Mouse (Mus musculus) heart, postnatal 0 days (tissue): ENCODE measurements at regions not wholly inside any gene's neighbourhood (a gene's known extent, or its start where the extent isn't known, plus 50 kb on each side); places are given as distances from the start of the nearest gene placed in this dataset.

ENCODE experiments used
- ATAC-seq: fragments of 200-750 bp; cut with Nextera tagmentation; 2 replicates; pipeline ENCODE4 v1.8.0; 2017; ENCODE audit warnings: low read depth, moderate number of reproducible peaks, moderate library complexity; ENCODE audit not compliant: insufficient read depth
- DNase-seq: peaks from one replicate; pipeline ENCODE4 v3.0.0-alpha.2; 2016; ENCODE audit warnings: low spot score
- H3K27ac ChIP-seq: fragments of 300-500 bp; sonication (generic); 2 replicates; pipeline ENCODE4 v1.5.1; 2014; ENCODE audit warnings: low read depth, mild to moderate bottlenecking
- H3K27me3 ChIP-seq: fragments of 300-500 bp; sonication (generic); 2 replicates; pipeline ENCODE4 v1.6.1; 2014; ENCODE audit warnings: low read length, mixed read lengths; ENCODE audit not compliant: control insufficient read depth, insufficient read depth
- H3K36me3 ChIP-seq: fragments of 300-500 bp; sonication (generic); replicated peaks from 2 replicates; pipeline ENCODE4 v1.6.1; 2014; ENCODE audit warnings: low read length, mixed read lengths; ENCODE audit not compliant: control insufficient read depth, insufficient read depth
- H3K4me1 ChIP-seq: fragments of 300-500 bp; sonication (generic); 2 replicates; pipeline ENCODE4 v1.6.1; 2014; ENCODE audit warnings: antibody characterized with exemption; ENCODE audit not compliant: control insufficient read depth, insufficient read depth
- H3K4me2 ChIP-seq: fragments of 300-500 bp; sonication (generic); 2 replicates; pipeline ENCODE4 v1.6.1; 2014; ENCODE audit warnings: low read depth, mild to moderate bottlenecking, low read length, moderate library complexity
- H3K4me3 ChIP-seq: fragments of 300-500 bp; sonication (generic); 2 replicates; pipeline ENCODE4 v1.5.1; 2014; ENCODE audit warnings: low read depth, low read length
- H3K9ac ChIP-seq: fragments of 300-500 bp; sonication (generic); replicated peaks from 2 replicates; pipeline ENCODE4 v1.6.1; 2014; ENCODE audit warnings: low read depth, low read length, mixed read lengths
- H3K9me3 ChIP-seq: fragments of 300-500 bp; sonication (generic); replicated peaks from 2 replicates; pipeline ENCODE4 v1.6.1; 2016; ENCODE audit warnings: low read length; ENCODE audit not compliant: control insufficient read depth
- CTCF ChIP-seq: IDR thresholded peaks from 2 replicates; pipeline ENCODE4 v1.5.1; 2016; ENCODE audit warnings: antibody characterized with exemption, control low read depth, low read depth
- EP300 ChIP-seq: IDR thresholded peaks from 2 replicates; pipeline ENCODE4 v1.6.1; 2016; ENCODE audit warnings: antibody characterized with exemption, low read depth
- WGBS: fragments of 180-500 bp; shearing (Covaris S2); extraction: QIAGEN DNeasy Blood & Tissue Kit; methylation state at CpG from one replicate; pipeline ENCODE4 v1.1.7; 2014; 5-methylcytosine and 5-hydroxymethylcytosine counted together

DNA sequence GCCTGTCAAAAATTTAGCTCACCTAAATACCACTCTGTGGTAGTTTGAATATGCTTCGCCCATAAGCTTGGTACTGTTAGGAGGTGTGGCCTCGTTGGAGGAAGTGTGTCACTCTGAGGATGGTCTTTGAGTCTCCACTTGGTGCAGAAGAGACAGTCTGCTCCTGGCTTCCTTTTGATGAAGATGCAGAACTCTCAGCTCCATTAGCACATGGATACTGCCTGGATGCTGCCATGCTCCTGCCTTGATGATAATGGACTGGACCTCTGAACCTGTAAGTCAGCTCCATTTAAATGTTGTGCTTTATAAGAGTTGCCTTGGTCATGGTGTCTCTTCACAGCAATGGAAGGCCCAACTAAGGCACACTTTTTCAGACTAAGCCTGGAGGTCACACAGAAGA lies 56.9 kb upstream of the Pik3r1 start:
- DNase-seq (no peak), ATAC-seq (no peak)
- Histone ChIP-seq H3K9me3 (0 out of 2 replicates have a peak, but pooled peaks cover 3% of the 10 kb centered on the region), H3K9ac (no peak overlapping the region), H3K27ac (no peak overlapping the region), H3K27me3 (no peaks in the 10 kb centered on the region), H3K36me3 (no peaks in the 10 kb centered on the region), H3K4me1 (no peaks in the 10 kb centered on the region), H3K4me2 (no peak overlapping the region), H3K4me3 (no peak overlapping the region)
- TF ChIP-seq CTCF (no peak), EP300 (no peak)
- WGBS = 84% methylated on average over 2 of the region's 2 CpGs

DNA sequence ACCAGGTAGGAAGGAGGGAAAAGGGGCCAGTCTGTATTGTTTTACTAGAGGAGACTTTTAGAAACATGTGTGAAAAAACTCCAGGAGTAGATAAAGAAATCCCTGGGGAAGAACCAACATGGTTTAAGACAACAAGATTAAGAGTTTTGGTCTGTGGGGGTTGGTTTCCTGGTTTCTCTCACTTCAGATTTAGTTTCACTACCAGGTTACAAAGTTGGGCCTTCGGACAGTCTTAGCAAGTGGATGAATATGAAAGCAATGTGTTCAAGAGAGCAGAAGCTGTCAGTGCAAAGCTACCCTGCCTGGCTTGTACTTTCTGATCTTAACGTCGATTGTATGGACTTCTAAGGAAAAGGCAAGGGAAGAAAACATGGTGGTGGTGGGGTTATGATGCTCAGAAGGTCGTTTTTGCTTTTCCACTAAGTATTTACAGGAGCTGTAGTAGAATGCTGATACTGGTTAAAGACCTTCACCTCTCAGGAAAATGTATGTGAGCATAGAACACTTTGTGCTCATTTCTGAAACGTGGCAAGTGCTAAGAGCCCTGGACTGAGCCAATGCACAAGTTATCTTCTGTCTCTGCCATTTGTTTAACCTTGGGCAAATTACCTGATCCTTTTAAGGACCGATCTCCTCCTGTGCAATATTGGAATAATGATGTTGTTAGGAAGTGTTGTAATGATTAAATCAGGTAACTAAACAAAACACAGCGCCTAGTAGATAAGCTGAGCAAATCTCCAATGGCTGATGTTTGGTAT lies 64.0 kb upstream of the Pik3r1 start:
- no peak for TF ChIP-seq EP300
- TF ChIP-seq CTCF = no peak
- Histone ChIP-seq H3K9ac (no peak overlapping the region), H3K4me3 (no peak overlapping the region), H3K4me1 (no peaks in the 10 kb centered on the region), H3K27me3 (no peaks in the 10 kb centered on the region), H3K4me2 (no peak overlapping the region), H3K27ac (no peak overlapping the region), H3K36me3 (no peaks in the 10 kb centered on the region), H3K9me3 (no peaks in the 10 kb centered on the region)
- 76% methylated on average over 7 of the region's 7 CpGs for WGBS
- DNase-seq (no peak), ATAC-seq (no peak)

DNA sequence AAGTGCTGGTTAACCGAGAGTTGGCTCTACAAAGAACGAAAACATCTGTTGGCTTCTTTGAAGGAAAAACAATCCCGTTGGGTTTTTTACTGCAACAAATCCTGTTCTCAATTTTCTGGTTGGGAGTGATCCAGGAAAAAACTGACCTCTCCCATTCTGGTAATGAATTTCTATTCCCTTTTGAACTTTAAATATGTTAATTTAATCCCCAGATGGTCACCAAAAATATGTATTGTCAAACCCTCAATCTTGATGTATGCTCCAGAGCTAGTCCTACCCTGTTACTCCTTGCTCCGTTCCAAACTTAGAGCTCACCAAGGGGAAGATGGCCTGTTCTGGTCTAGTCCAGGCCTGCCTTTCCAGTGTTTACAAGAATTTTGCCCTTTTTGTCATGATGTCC lies 66.5 kb upstream of the Pik3r1 start:
- Histone ChIP-seq H3K36me3 (no peaks in the 10 kb centered on the region), H3K9ac (no peak overlapping the region), H3K4me2 (no peak overlapping the region), H3K9me3 (no peaks in the 10 kb centered on the region), H3K27me3 (no peaks in the 10 kb centered on the region), H3K4me1 (no peaks in the 10 kb centered on the region), H3K27ac (no peak overlapping the region), H3K4me3 (no peak overlapping the region)
- no peak for ATAC-seq
- WGBS = 58% methylated on average over 4 of the region's 4 CpGs
- DNase-seq = no peak
- TF ChIP-seq EP300 (no peak), CTCF (no peak)

DNA sequence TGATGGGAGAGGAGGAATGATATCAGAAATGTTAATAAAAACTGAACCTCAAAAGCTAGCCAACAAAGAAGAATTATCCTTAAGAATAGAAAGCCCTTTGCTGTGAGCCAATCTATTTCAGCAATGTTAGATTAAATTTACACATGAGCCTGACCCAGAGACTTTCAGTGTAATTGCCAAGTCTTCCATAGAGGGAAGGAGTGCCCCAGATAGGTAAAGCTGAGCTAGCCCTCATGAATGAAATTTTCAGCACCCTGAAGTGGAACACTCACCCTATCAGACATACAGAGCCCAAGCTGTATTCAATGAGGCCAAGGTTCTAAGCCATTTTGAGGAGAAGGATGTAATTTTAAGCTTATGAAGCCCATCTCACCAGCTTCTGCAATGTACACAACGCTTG lies 69.0 kb upstream of the Pik3r1 start:
- Histone ChIP-seq H3K4me1 (no peaks in the 10 kb centered on the region), H3K4me3 (no peak overlapping the region), H3K9ac (no peak overlapping the region), H3K4me2 (no peak overlapping the region), H3K36me3 (no peaks in the 10 kb centered on the region), H3K27me3 (no peaks in the 10 kb centered on the region), H3K27ac (no peak overlapping the region), H3K9me3 (no peaks in the 10 kb centered on the region)
- TF ChIP-seq EP300 (no peak), CTCF (no peak)
- ATAC-seq (no peak), DNase-seq (no peak)
- WGBS = 84% methylated on average over 1 of the region's 1 CpGs

DNA sequence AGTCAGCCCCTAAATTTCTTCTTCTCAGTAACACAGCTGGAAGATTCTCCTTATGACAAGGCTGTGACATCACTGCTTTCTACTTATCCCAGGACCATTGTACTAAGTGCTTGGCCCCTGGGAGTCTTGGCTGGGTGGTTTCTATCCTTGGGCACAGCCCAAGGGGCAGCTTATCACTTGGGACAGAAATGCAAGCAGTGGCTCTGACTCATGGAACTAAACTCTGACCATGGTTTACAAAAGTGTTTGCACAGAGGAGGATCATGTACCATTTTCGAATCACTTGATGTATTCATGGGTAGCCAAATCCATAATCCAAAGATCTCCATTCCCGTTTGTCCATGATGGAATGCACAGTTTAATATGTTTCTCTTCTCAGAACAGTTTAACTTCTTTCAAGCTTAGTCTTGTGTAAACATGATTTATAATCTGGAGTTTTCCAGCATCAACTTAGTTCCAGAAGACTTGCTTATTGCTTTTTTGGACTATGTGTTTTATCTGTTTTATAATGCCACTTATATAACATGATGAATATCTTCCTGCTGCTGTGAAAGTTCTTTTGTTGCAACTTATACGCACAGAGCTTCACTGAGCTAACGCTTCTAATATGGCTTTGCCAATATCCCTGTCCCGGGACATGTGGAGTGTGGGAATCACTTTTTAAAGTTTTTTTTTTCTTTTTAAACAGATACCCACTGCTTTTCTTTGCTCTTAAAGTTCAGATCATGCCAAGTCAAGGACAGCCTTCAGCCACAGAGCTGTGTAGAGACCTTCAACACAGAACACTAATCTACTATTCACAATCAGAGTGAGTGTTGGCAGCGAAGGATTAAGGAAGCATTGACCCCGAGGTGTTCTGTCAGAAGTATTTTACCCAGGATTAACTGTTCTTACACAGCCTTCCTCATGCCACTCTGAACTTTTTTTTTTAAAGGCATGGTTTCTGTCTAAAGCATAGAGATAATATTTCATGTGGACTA lies 76.7 kb upstream of the Pik3r1 start:
- no peak for ATAC-seq
- WGBS = 63% methylated on average over 7 of the region's 7 CpGs
- H3K27ac ChIP-seq = no peak overlapping the region

More for the DNA sequence above, 76.7 kb upstream of the Pik3r1 start:
- no peak overlapping the region for H3K4me3 ChIP-seq
- no peak for DNase-seq
- no peak overlapping the region for H3K9ac ChIP-seq
- H3K9me3 ChIP-seq = no peaks in the 10 kb centered on the region
- no peaks in the 10 kb centered on the region for H3K4me1 ChIP-seq
- no peaks in the 10 kb centered on the region for H3K27me3 ChIP-seq
- no peak overlapping the region for H3K4me2 ChIP-seq
- TF ChIP-seq EP300 (no peak), CTCF (no peak)
- no peaks in the 10 kb centered on the region for H3K36me3 ChIP-seq
